Mouse (Mus musculus) liver, postnatal 0 days (tissue): ENCODE measurements around the gene Dgkz. TPM values are rescaled to one million over a fixed set of nuclear protein-coding genes. Genes with fewer than 3 reads are reported as not detected.

Experiments used
- ATAC-seq: fragments of 200-750 bp; cut with Nextera tagmentation; 2 replicates; pipeline ENCODE4 v1.8.0; 2017; ENCODE audit warnings: mild to moderate bottlenecking, moderate library complexity
- DNase-seq: peaks from one replicate; pipeline ENCODE4 v3.0.0-alpha.2; 2016
- H3K27ac ChIP-seq: fragments of 300-500 bp; sonication (generic); 2 replicates; pipeline ENCODE4 v1.5.1; 2014; ENCODE audit warnings: antibody characterized with exemption, moderate library complexity, mild to moderate bottlenecking, low read depth
- H3K27me3 ChIP-seq: fragments of 300-500 bp; sonication (generic); 2 replicates; pipeline ENCODE4 v1.6.1; 2014; ENCODE audit warnings: low read length, control low read depth, mixed read lengths; ENCODE audit not compliant: insufficient read depth
- H3K36me3 ChIP-seq: fragments of 300-500 bp; sonication (generic); replicated peaks from 2 replicates; pipeline ENCODE4 v1.6.1; 2014; ENCODE audit warnings: mild to moderate bottlenecking, control low read depth, low read length, moderate library complexity, mixed read lengths; ENCODE audit not compliant: insufficient read depth
- H3K4me1 ChIP-seq: fragments of 300-500 bp; sonication (generic); 2 replicates; pipeline ENCODE4 v1.6.1; 2014; ENCODE audit warnings: antibody characterized with exemption, mild to moderate bottlenecking, control low read depth; ENCODE audit not compliant: insufficient read depth
- H3K4me2 ChIP-seq: fragments of 300-500 bp; sonication (generic); 2 replicates; pipeline ENCODE4 v1.6.1; 2014; ENCODE audit warnings: low read depth, mild to moderate bottlenecking, low read length, moderate library complexity, mixed read lengths
- H3K4me3 ChIP-seq: fragments of 300-500 bp; sonication (generic); 2 replicates; pipeline ENCODE4 v1.5.1; 2014; ENCODE audit warnings: low read depth, low read length
- H3K9ac ChIP-seq: fragments of 300-500 bp; sonication (generic); replicated peaks from 2 replicates; pipeline ENCODE4 v1.6.1; 2014; ENCODE audit warnings: mild to moderate bottlenecking, moderate library complexity
- H3K9me3 ChIP-seq: fragments of 300-500 bp; sonication (generic); 2 replicates; pipeline ENCODE4 v1.6.1; 2016; ENCODE audit warnings: mild to moderate bottlenecking, control low read depth, low read length, mixed read lengths
- CTCF ChIP-seq: sonication (generic); IDR thresholded peaks from 2 replicates; pipeline ENCODE4 v1.5.1; 2016; ENCODE audit warnings: antibody characterized with exemption, low read depth
- EP300 ChIP-seq: IDR thresholded peaks from 2 replicates; pipeline ENCODE4 v1.6.1; 2016; ENCODE audit warnings: antibody characterized with exemption, low read depth, mild to moderate bottlenecking
- WGBS: fragments of 180-500 bp; shearing (Covaris S2); extraction: QIAGEN DNeasy Blood & Tissue Kit; methylation state at CpG from one replicate; pipeline ENCODE4 v1.1.7; 2014; ENCODE audit not compliant: insufficient replicate concordance; 5-methylcytosine and 5-hydroxymethylcytosine counted together
- microRNA-seq: library from miRNA; unstranded; fragments of <30 nt; microRNA quantifications from one replicate; pipeline ENCODE4, GENCODE M21; 2016
- polyA plus RNA-seq: library from polyadenylated mRNA; unstranded; fragments of >200 nt; fragmentation: Nextera tagmentation; extraction: Ambion mirVana; gene quantifications from 2 replicates; pipeline ENCODE4 v1.2.1, GENCODE M21; 2015

Dgkz gene
- polyA plus RNA-seq, 1 experiment from 2014 or later, result 15.9 TPM

DNA sequence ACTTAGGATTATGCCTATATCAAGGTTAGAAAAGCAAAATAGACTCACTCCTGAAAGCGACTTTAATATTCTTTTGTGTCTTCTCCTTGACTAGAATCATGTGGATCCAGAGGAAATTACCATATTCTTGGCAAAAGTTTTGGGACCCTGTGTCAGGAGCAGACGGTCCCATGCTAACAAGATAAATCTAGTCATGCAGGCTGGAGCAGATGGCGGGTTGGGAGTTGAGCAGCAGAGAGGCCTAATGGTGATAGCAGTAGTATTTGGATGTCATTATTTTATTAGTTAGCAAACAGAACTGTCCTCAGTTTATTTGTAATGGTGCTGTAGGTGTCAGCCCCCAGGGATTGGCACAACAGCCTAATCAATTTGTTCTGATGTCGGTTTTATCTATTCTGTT lies 91.7 kb downstream of the Dgkz start:
- peaks cover 13% of the 10 kb centered on the region for H3K36me3 ChIP-seq
- TF ChIP-seq CTCF (no peak), EP300 (no peak)
- H3K27ac ChIP-seq, result no peak overlapping the region
- ATAC-seq (no peak), DNase-seq (no peak)
- no peaks in the 10 kb centered on the region for H3K27me3 ChIP-seq
- no peak overlapping the region for H3K9ac ChIP-seq
- 73% methylated on average over 4 of the region's 4 CpGs for WGBS
- no peak overlapping the region for H3K4me3 ChIP-seq
- no peaks in the 10 kb centered on the region for H3K9me3 ChIP-seq
- H3K4me1 ChIP-seq, result no peaks in the 10 kb centered on the region
- no peak overlapping the region for H3K4me2 ChIP-seq

Small RNA genes lying within 50 kb of the gene (microRNA-seq; reads per million reads assigned to microRNA genes)
- not detected for gene Mir6999

Other genes with a start within 250 kb of the Dgkz start
- 3.2 and 3.5 TPM in 2 replicates for gene Ambra1, start 245.7 kb downstream of the Dgkz start, polyA plus RNA-seq
- not detected in 2 replicates for gene Chrm4, start 48.6 kb downstream of the Dgkz start, polyA plus RNA-seq
- gene Mdk, start 43.6 kb downstream of the Dgkz start, polyA plus RNA-seq, result 5.0 and 6.8 TPM in 2 replicates
- 0.13 and 0.20 TPM in 2 replicates for gene Gm9821, start 30.2 kb downstream of the Dgkz start, polyA plus RNA-seq
- 0.63 TPM in 2 replicates for gene Creb3l1, start 48.6 kb upstream of the Dgkz start, polyA plus RNA-seq
- 2.7 TPM in 2 replicates for gene Phf21a, start 117.3 kb upstream of the Dgkz start, polyA plus RNA-seq